Mouse (Mus musculus) CH12F3 (cell line): Measurements from ENCODE around the gene Pecam1.

ENCODE experiments used
- in situ Hi-C: fragments of 300-500 bp; cut with MboI; formaldehyde crosslinking; loops from 2 replicates; pipeline ENCODE4 v1.14.3; 2020; ENCODE audit warnings: low sequenced_read_pairs

The Pecam1 gene

DNA sequence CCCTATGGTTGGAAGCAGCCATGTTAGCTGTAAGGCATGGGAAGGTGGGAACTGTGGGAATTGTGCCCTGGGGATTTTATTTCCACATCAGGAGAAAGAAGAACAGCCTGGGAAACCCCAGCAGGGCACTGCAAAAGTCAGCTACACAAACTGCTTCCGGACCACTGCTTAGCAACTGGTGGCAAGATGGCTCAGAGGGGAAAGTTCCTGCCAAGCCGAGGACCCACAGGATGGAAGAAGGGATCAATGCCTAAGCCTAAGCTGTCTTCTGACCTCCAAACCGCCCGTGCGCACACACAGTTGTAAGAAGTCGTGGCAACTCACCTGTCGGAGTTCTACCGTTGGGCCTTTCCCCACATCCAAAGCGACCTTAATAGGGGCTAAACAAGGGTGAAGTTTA lies 22.6 kb upstream of the Pecam1 start:
- in situ Hi-C loops: loop anchor here (25.0 kb wide), 1 partner anchor 261 kb away; no protein-coding TSS in a partner anchor

DNA sequence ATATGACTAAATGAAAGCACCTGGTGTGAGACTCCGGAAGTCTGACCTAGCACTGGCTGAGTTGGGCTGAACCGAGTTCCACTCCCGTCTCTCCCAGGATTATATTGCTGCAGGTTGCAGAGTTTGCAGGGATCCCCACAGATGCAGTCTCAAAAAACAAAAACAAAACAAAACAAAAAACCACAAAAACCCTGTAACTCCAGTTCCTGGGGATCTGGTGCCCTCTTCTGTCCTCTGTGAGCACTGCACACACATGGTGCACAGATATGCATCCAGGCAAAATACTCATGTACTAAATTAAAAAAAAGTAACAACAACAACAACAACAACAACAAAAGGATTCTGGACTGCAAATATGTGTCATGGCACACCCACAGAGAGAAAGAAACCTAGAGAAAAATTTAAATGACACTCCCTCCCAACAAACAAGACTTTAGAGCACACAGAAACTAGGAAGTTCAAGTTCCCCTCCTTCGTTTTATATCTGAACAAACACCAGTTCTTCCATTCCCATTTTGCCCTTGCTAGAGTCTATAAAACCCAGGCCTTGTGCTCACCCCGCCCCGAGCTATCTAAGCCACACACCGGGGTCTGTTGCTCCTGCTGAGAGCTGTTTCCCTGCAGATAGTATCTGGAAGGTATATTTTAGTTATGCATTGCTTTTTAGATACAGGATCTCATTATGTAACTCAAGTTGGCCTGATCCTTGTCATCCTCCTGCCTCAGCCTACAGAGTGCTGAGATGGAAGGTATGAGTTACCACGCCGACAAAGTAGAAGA lies 20.0 kb upstream of the Pecam1 start:
- in situ Hi-C loops: loop anchor here (25.0 kb wide), 1 partner anchor 258 kb away; no protein-coding TSS in a partner anchor

DNA sequence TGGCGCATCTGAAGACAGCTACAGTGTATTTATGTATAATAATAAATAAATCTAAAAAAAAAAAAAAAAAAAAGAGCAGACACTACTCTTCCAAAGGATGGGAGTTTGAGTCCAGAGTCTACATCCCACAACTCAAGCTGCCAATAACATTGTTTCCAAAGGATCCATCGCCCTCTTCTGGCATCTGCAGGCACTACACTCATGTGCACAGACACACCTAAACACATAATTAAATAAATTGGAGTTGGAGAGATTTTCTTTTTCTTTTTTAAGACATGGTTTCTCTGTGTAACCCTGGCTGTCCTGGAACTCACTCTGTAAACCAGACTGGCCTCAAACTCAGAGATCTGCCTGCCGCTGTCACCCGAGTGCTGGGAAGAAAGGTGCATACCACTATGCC lies 17.1 kb upstream of the Pecam1 start:
- in situ Hi-C loops: loop anchor here (25.0 kb wide), 1 partner anchor 255 kb away; no protein-coding TSS in a partner anchor

DNA sequence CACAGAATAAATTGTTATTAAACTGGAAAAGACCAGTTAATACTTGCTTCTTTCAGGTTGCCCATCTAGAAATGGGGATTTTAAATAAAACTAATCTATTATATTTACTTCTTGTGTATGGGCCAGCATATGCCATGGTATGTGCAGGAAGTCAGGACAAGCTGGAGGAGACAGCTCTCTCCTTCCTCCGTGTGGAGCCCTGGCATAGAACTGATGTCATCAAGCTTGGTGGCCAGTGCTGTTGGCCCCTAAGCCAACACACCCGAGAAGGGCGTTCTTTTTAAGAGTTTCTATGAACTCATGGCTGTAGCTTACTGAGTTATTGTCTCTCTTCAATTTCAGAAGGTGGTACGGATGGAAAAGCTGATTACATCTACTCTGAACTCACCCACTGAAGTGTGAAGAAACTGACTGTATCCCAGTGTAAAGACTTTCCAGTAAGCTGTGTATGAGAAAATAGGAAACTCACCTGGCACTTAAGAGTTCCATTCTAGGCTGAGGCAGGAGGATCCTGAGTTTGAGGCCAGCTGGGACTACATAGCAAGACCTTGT lies 16.3 kb upstream of the Pecam1 start:
- in situ Hi-C loops: loop anchor here (25.0 kb wide), 1 partner anchor 254 kb away; no protein-coding TSS in a partner anchor

DNA sequence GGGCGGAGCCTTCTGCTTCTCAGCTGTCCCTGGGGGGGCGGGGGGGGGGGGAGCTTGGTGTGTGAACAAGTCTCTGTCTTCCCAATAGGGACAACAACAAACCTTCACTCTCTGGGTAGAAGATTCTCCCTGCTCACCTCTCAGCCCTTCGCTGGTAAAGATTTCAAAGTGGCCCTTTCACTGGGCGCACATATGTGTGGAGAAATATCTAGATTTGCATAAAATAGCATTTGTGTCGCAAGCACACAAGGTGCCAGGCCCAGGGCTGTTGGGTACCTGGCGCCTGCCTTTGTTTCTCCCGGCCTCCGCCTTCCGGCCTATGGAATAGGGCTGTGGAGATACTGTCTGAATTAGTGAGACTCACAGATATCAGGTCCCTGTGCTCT lies 12.4 kb upstream of the Pecam1 start:
- in situ Hi-C loops: loop anchor here (25.0 kb wide), 1 partner anchor 250 kb away; no protein-coding TSS in a partner anchor

DNA sequence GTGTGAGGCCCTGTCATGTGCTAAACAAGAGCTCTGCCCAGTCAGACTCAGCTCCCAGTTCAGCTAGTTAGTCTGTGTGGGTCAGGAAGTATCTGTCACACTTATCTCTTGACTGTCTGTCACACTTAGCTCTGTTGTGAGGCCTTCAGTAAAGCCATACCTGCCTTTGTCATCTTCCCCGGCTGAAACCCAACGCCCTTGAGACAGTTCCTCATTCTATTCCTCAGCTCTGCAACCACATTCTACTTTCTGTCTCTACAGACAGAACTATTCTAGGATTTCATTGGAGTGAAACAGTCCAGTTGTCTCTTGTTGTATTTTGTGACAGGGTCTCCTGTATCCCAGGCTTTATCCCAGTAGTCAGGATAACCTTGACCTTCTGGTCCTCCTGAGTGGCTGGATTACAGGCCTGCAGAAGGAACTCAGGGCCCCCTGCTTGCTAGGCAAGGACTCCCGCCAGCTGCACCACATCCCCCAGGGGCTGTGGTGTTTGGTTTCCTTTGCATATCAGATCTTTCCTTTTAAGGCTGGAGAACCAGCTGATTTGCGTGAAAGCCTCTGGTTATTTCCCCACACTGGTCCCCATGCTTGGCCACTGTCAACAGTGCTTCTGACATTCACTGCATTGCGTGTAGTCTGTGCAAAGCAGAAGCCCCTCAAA lies 11.8 kb upstream of the Pecam1 start:
- in situ Hi-C loops: loop anchor here (25.0 kb wide), 1 partner anchor 250 kb away; no protein-coding TSS in a partner anchor

DNA sequence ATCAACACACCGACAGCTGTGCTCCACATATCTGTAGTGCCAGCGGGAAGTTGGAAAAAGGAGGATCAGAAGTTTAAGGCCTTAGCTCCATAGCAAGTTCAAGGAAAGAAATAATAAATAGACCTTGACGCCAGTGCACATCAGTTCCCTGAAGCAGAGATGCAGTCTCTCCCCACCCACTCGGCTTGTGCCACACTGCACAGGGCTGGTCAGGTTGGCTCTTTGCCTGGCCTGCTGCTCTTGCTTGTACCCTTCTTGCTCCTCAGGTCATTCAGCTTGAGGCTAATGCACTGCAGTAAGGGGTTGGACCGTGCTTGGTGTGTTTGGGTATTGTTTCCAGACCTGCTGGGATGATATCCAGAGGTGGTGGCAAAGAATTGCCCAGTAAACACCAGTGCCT lies 10.1 kb upstream of the Pecam1 start:
- in situ Hi-C loops: loop anchor here (25.0 kb wide), 1 partner anchor 248 kb away; no protein-coding TSS in a partner anchor

DNA sequence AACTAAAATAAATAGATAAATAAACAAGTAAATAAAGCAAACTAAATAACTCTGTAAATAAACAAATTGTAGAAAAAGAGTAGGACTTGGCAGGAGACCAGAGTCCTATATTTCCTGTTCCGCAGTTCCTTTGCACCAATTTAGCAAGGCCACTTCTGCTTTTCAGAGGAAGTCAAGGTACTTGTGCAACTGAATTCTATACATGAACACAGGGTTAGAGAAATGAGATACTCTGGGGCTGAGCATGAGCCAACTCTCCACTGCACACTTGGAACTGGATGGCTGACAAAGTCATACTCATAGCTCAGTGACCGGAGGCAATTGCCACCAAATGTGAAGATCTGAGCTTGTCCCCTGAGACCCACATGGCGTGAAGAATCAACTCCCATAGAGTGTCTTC lies 8.6 kb upstream of the Pecam1 start:
- in situ Hi-C loops: loop anchor here (25.0 kb wide), 1 partner anchor 247 kb away; no protein-coding TSS in a partner anchor

DNA sequence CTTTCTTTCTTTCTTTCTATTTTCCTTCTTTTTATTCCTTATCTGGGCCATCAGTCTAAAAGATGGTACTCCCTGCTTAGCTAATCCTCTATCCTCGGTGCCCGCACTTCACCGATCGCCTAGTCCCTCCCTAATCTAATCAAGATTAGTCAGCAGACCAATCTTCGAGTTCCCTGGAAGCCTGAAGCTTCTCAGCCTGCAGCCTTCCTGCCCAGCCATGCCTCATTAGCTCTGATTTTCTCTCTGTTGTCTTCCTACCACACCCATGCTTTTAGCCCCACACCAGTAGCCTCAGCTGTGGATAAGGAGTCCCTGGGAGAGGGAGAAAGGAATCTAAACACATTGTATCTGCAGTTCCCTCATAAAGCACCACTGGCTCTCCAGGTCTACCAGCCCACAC lies 5.2 kb upstream of the Pecam1 start:
- in situ Hi-C loops: loop anchor here (25.0 kb wide), 1 partner anchor 243 kb away; no protein-coding TSS in a partner anchor

DNA sequence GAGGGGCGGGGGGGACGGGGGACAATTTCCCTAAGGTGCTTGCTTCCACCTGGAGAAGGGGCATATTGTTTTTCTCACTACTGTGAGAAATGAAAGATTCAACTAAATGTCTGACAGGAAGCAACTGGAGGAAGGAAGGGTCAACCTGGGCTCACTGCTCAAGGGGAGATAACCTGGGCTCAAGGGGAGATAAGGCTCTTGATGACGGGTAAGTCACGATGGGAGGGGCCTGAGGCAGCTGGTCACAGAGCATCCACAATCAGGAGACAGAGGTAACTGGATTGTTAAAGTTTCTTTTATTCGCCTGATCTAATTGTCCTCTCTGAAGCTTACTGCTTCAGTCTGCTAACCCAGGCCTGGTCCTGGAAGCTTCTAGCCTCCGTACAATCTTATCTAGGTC lies 2.9 kb upstream of the Pecam1 start:
- in situ Hi-C loops: loop anchor here (25.0 kb wide), 1 partner anchor 241 kb away; no protein-coding TSS in a partner anchor

DNA sequence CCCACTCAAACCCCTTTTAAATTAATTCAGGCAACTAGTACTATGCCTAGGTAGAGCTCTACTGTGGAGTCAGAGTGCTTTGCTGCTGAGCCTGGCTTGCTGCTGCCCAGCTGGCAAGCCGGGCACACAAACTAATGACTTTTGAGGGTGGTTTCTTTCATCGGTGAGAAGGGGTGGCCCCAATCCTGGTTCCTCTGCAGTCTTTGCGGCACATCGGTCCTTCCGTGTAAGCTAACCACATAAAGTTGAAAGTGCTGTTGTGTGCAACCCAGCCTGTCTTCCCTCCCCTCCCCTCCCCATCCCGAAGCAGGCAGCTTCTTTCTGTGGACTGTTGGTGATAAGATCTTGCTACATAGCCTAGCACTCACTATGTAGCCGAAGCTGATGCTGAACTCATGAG lies 1.7 kb upstream of the Pecam1 start:
- in situ Hi-C loops: loop anchor here (25.0 kb wide), 1 partner anchor 240 kb away; no protein-coding TSS in a partner anchor

DNA sequence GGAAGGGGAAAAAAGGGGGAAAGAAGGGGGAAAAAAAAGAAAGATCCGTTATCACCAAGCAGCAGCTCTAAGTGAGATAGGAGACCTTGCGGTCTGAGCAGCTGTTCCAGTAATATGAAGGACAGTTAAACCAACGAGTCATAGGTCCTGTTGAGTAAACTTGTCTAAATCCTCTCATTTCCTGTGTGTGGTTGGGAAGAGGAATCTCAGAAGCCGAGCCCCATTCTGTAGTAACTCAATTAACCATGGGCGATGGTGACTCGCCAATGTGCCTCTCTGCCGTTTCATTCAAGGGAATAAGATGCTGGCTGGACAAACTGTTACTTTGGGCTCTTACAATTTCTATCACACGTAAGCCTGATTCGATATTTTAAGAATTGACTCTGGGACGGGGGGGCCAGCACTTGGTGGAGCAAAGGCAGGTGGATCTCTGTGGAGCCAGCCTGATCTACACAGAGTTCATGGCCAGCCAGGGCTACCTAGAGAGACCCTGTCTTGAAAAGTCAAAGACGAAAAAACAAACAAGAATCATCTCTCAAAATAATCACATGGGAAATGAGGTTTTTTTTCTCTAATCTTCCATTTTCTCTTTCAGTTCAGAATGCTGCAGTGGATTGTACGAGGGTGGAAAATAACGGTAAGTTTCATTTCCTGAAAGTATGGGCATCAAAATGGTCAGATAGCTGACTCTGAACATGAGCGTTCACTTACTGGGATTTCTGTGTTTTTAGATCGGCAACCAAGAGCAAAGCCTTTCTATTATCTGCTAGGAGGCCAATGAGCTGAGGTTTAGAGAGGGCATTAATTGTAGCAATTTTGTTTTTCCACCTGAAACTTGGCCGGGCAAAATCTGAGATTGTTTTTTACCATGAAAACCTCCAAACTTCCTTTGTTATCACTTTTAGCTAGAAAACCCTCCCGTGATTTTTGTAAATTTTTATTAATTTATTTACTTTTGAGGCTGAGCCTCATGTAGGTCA lies 901 bp upstream of the Pecam1 start, which contains the start of gene Milr1:
TSS of gene Milr1 (plus strand) at position 188 of the 980 bp plus-strand sequence.
- in situ Hi-C loops: loop anchor here (25.0 kb wide), 1 partner anchor 239 kb away; no protein-coding TSS in a partner anchor

DNA sequence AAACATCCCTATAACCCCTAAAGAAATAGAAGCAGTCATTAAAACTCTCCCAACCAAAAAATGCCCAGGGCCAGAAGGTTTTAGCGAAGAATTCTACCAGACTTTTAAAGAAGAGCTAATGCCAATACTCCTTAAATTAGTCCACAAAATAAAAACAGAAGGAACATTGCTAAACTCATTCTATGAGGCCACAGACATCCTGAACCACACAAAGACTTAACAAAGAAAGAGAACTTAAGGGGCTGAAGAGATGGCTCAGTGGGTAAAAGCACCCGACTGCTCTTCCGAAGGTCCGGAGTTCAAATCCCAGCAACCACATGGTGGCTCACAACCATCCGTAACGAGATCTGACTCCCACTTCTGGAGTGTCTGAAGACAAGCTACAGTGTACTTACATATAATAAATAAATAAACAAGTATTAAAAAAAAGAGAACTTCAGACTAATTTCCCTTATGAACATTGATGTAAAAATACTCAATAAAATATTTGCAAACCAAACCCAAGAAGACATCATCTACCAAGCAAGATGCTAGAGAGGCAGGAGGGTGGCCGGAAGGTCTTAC lies 789 bp downstream of the Pecam1 start:
- in situ Hi-C loops: loop anchor here (25.0 kb wide), 1 partner anchor 237 kb away; no protein-coding TSS in a partner anchor

DNA sequence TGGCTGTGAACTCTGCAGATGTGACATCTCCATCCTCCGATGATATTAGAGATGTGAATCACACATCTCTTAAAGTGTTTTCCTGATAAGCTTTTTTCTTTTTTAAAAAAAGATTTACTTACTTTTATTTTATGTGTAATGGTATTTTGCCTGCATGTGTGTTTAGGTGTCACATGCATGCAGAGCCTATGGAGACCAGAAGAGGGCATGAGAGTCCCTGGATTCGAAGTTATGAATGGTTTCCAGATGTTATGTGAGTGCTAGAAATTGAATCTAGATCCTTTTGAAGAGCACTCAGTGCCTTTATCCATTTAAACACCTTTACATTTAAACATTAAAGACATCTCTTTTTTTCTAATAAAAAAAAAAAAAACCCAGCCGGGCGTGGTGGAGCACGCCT lies 5.5 kb downstream of the Pecam1 start:
- in situ Hi-C loops: loop anchor here (5.0 kb wide), 1 partner anchor 98 kb away; no protein-coding TSS in a partner anchor

DNA sequence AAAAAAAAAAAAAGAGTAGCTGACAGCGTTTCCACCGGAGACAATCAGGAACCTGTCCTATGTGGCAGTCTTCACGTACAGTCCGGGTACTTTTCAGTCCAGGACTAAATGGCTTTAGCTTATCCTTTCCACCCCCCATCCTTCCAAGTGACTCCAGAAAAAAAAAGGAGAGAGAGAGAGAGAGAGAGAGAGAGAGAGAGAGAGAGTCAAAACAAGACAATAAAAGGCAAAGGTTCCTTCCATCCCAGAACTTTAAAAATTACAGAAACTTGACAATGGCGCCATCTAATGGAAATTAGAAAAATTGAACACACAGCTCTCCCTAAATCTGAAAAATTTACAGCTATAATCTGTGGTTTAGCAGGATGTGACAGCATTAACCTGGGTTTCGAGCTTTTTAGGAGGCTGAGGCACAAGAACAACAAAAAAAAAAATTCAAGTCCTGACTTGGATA lies 8.0 kb downstream of the Pecam1 start:
- in situ Hi-C loops: loop anchor here (5.0 kb wide), 1 partner anchor 95 kb away; no protein-coding TSS in a partner anchor

DNA sequence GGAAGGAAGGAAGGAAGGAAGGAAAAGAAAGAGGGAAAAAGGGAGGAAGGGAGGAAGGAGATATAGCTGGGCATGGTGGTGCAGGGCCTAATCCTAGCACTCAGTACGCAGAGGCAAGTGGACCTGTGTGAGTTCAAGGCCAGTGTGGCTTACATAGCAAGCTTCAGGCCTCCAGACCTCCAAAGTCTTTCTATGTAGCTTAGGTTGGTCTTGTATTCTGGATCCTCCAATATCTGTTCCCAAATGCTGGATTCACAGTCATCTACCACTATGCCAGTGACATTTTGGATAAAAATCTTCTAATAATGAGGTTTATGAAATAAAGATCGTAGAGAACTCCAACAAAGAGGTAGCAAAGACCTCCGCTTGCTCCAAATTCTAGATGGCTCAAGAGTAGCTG lies 8.6 kb downstream of the Pecam1 start:
- in situ Hi-C loops: loop anchor here (5.0 kb wide), 1 partner anchor 95 kb away; no protein-coding TSS in a partner anchor

DNA sequence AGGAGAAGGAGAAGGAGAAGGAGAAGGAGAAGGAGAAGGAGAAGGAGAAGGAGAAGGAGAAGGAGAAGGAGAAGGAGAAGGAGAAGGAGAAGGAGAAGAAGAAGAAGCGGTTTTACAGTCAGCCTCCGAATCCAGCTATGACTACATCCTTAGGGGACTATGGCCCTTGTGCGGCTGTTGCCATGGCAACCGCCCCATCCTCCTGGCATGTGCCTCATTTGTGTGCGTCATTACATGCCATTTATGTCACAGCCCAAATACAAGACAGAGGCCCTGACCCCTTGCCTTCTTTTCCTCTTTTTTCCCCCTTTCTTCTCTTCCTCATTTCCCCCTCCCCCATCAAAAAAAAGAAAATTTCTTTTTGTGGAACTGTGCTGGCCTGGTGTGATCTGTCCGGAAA lies 9.2 kb downstream of the Pecam1 start:
- in situ Hi-C loops: loop anchor here (5.0 kb wide), 1 partner anchor 94 kb away; no protein-coding TSS in a partner anchor

DNA sequence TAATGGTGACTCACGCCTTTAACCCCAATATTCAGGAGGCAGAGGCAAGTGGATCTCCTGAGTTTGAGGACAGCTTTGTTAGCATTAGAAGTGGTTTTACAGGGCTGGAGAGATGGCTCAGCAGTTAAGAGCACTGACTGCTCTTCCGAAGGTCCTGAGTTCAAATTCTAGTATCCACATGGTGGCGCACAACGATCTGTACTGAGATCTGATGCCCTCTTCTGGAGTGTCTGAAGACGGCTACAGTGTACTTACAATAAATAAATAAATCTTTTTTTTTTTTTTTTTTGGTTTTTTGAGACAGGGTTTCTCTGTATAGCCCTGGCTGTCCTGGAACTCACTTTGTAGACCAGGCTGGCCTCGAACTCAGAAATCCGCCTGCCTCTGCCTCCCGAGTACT lies 9.7 kb downstream of the Pecam1 start:
- in situ Hi-C loops: loop anchor here (5.0 kb wide), 1 partner anchor 93 kb away; no protein-coding TSS in a partner anchor

DNA sequence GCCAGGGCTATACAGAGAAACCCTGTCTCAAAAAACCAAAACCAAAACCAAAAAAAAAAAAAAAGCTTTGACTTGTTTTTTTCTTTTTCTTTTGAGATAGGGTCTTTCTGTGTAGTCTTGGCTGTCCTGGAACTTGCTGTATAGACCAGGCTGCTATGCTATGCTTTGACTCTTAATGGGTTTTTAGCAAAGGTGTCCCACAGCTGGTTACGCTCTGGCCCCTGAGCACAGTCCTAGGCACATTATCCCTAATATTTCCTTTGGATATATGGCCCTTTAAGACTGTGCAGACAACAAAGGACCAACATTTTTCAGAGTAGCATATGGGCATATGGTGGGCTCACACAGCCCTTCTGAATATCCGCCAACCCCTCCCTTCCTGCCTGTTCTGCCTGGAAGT lies 11.3 kb downstream of the Pecam1 start:
- in situ Hi-C loops: no loop called here
